Mouse (Mus musculus): ENCODE data around the gene Pigp. TPM values are rescaled to one million over a fixed set of nuclear protein-coding genes. Genes with fewer than 3 reads are reported as not detected.

The Pigp gene
- polyA plus RNA-seq, 1 experiment from 2014 or later = 74.0 TPM

GRCm38 (mm10) chr16:94317752-94318151 is 53.9 kb downstream of the Pigp start:
- Histone ChIP-seq H3K9me3 (ENCODE audit: low read depth, low read length) (no peaks in the 10 kb centered on the region), H3K4me2 (no peak overlapping the region), H3K4me1 (ENCODE audit: insufficient read depth) (no peaks in the 10 kb centered on the region), H3K27ac (ENCODE audit: low read depth) (no peak overlapping the region), H3K36me3 (ENCODE audit: insufficient read depth) (no peaks in the 10 kb centered on the region), H3K27me3 (ENCODE audit: insufficient read depth, low read length) (no peaks in the 10 kb centered on the region), H3K4me3 (ENCODE audit: low read depth, low read length) (no peak overlapping the region), H3K9ac (no peak overlapping the region)
- no peak for TF ChIP-seq CTCF (IDR thresholded peaks at IDR 0.05; ENCODE audit: low read depth)
- no peak for ATAC-seq (ENCODE audit: insufficient read depth)
- DNase-seq = peak; percentile 44
- WGBS = 56% methylated on average over 5 of the region's 5 CpGs

GRCm38 (mm10) chr16:94315215-94315614 is 56.4 kb downstream of the Pigp start:
- no peak overlapping the region for H3K9ac ChIP-seq
- H3K4me3 ChIP-seq (ENCODE audit: low read depth, low read length) = no peak overlapping the region
- DNase-seq = no peak
- ATAC-seq (ENCODE audit: insufficient read depth) = no peak
- no peaks in the 10 kb centered on the region for H3K27me3 ChIP-seq (ENCODE audit: insufficient read depth, low read length)
- no peak overlapping the region for H3K4me2 ChIP-seq
- H3K36me3 ChIP-seq (ENCODE audit: insufficient read depth) = no peaks in the 10 kb centered on the region
- 50% methylated on average over 1 of the region's 1 CpGs for WGBS
- no peaks in the 10 kb centered on the region for H3K4me1 ChIP-seq (ENCODE audit: insufficient read depth)
- H3K9me3 ChIP-seq (ENCODE audit: low read depth, low read length) = no peaks in the 10 kb centered on the region
- H3K27ac ChIP-seq (ENCODE audit: low read depth) = no peak overlapping the region
- no peak for TF ChIP-seq CTCF (IDR thresholded peaks at IDR 0.05; ENCODE audit: low read depth)

GRCm38 (mm10) chr16:94314626-94315025 is 57.0 kb downstream of the Pigp start:
- H3K4me3 ChIP-seq (ENCODE audit: low read depth, low read length) = no peak overlapping the region
- no peaks in the 10 kb centered on the region for H3K9me3 ChIP-seq (ENCODE audit: low read depth, low read length)
- H3K4me2 ChIP-seq = no peak overlapping the region
- H3K4me1 ChIP-seq (ENCODE audit: insufficient read depth) = no peaks in the 10 kb centered on the region
- ATAC-seq (ENCODE audit: insufficient read depth) = no peak
- no peaks in the 10 kb centered on the region for H3K27me3 ChIP-seq (ENCODE audit: insufficient read depth, low read length)
- no peak for DNase-seq
- H3K27ac ChIP-seq (ENCODE audit: low read depth) = no peak overlapping the region
- no peak for TF ChIP-seq CTCF (IDR thresholded peaks at IDR 0.05; ENCODE audit: low read depth)
- WGBS = 85% methylated on average over 5 of the region's 5 CpGs
- H3K36me3 ChIP-seq (ENCODE audit: insufficient read depth) = no peaks in the 10 kb centered on the region
- no peak overlapping the region for H3K9ac ChIP-seq

- Histone ChIP-seq H3K36me3 (ENCODE audit: insufficient read depth) (no peaks in the 10 kb centered on the region), H3K4me1 (ENCODE audit: insufficient read depth) (no peaks in the 10 kb centered on the region), H3K27me3 (ENCODE audit: insufficient read depth, low read length) (no peaks in the 10 kb centered on the region), H3K4me3 (ENCODE audit: low read depth, low read length) (peak within 1 kb of the TSS; percentile 66), H3K9me3 (ENCODE audit: low read depth, low read length) (no peaks in the 10 kb centered on the region), H3K27ac (ENCODE audit: low read depth) (peak within 1 kb of the TSS; percentile 99), H3K4me2 (peak within 1 kb of the TSS; percentile 85), H3K9ac (peak within 1 kb of the TSS; percentile 80)
- WGBS = under 1% methylated on average over 64 of the region's 64 CpGs
- peak; percentile 67 for TF ChIP-seq CTCF (IDR thresholded peaks at IDR 0.05; ENCODE audit: low read depth)
- DNase-seq = peak; percentile 98
- ATAC-seq (ENCODE audit: insufficient read depth) = peak; percentile 93
These were observed 58.2 kb downstream of the Pigp start, which contains the start of gene Hlcs for GRCm38 (mm10) chr16:94313229-94314030. Gene Hlcs (minus strand): TSS chr16:94313571.

GRCm38 (mm10) chr16:94312663-94313228 is 58.9 kb downstream of the Pigp start:
- Histone ChIP-seq H3K27ac (ENCODE audit: low read depth) (peak overlapping the region; percentile 99), H3K9me3 (ENCODE audit: low read depth, low read length) (no peaks in the 10 kb centered on the region), H3K4me3 (ENCODE audit: low read depth, low read length) (peak overlapping the region; percentile 66), H3K4me1 (ENCODE audit: insufficient read depth) (no peaks in the 10 kb centered on the region), H3K4me2 (peak overlapping the region; percentile 85), H3K27me3 (ENCODE audit: insufficient read depth, low read length) (no peaks in the 10 kb centered on the region), H3K9ac (peak overlapping the region; percentile 80), H3K36me3 (ENCODE audit: insufficient read depth) (no peaks in the 10 kb centered on the region)
- ATAC-seq (ENCODE audit: insufficient read depth) (peak; percentile 93), DNase-seq (peak; percentile 94)
- TF ChIP-seq CTCF (IDR thresholded peaks at IDR 0.05; ENCODE audit: low read depth) = peak; percentile 57
- WGBS = 0% methylated on average over 20 of the region's 20 CpGs

GRCm38 (mm10) chr16:94311931-94312330 is 59.7 kb downstream of the Pigp start:
- DNase-seq = no peak
- TF ChIP-seq CTCF (IDR thresholded peaks at IDR 0.05; ENCODE audit: low read depth) = no peak
- H3K36me3 ChIP-seq (ENCODE audit: insufficient read depth) = no peaks in the 10 kb centered on the region
- no peaks in the 10 kb centered on the region for H3K27me3 ChIP-seq (ENCODE audit: insufficient read depth, low read length)
- ATAC-seq (ENCODE audit: insufficient read depth) = no peak
- 64% methylated on average over 4 of the region's 4 CpGs for WGBS
- no peaks in the 10 kb centered on the region for H3K9me3 ChIP-seq (ENCODE audit: low read depth, low read length)
- H3K4me3 ChIP-seq (ENCODE audit: low read depth, low read length) = peak overlapping the region; percentile 66
- peak overlapping the region; percentile 85 for H3K4me2 ChIP-seq
- peak overlapping the region; percentile 80; the same call in 1 of the 2 replicates for H3K9ac ChIP-seq
- H3K4me1 ChIP-seq (ENCODE audit: insufficient read depth) = no peaks in the 10 kb centered on the region
- peak overlapping the region; percentile 99; the same call in 1 of the 2 replicates for H3K27ac ChIP-seq (ENCODE audit: low read depth)

GRCm38 (mm10) chr16:94311416-94311815 is 60.2 kb downstream of the Pigp start:
- no peak for ATAC-seq (ENCODE audit: insufficient read depth)
- DNase-seq = no peak
- H3K4me2 ChIP-seq = no peak overlapping the region
- no peak overlapping the region for H3K4me3 ChIP-seq (ENCODE audit: low read depth, low read length)
- no peak overlapping the region for H3K9ac ChIP-seq
- no peaks in the 10 kb centered on the region for H3K4me1 ChIP-seq (ENCODE audit: insufficient read depth)
- no peak overlapping the region for H3K27ac ChIP-seq (ENCODE audit: low read depth)
- TF ChIP-seq CTCF (IDR thresholded peaks at IDR 0.05; ENCODE audit: low read depth) = no peak
- no peaks in the 10 kb centered on the region for H3K27me3 ChIP-seq (ENCODE audit: insufficient read depth, low read length)
- H3K9me3 ChIP-seq (ENCODE audit: low read depth, low read length) = no peaks in the 10 kb centered on the region
- WGBS = 38% methylated on average over 1 of the region's 1 CpGs
- H3K36me3 ChIP-seq (ENCODE audit: insufficient read depth) = no peaks in the 10 kb centered on the region

Data from lung, embryonic 14.5 days (tissue).